Mouse (Mus musculus) B cell, adult 2 months (primary cell): ENCODE measurements around the gene Fbxo46.
"Not testable (repeated sequence)": the region's sequence is repeated elsewhere in the genome, so short reads cannot be mapped to it uniquely, and the experiment has no call there.

Experiments
- DNase-seq, 2 experiments: peaks; one replicate each; pipeline ENCODE4 v3.0.0; 2022

Fbxo46 gene

GRCm38 (mm10) chr7:19119631-19120429, at the start of gene Fbxo46:
Gene Fbxo46, plus strand, starts transcription at chr7:19119859.
- peak; percentile 93 to 95 for DNase-seq

- DNase-seq: not testable (repeated sequence)
Measured at GRCm38 (mm10) chr7:19071024-19071423, 48.6 kb upstream of the Fbxo46 start.

- DNase-seq: peak; percentile 74 to 75
Measured at GRCm38 (mm10) chr7:19073504-19073903, 46.2 kb upstream of the Fbxo46 start.

- DNase-seq: no peak
Measured at GRCm38 (mm10) chr7:19074494-19074893, 45.2 kb upstream of the Fbxo46 start.

- DNase-seq: no peak
Measured at GRCm38 (mm10) chr7:19075231-19075630, 44.4 kb upstream of the Fbxo46 start.

GRCm38 (mm10) chr7:19075723-19076585, 43.7 kb upstream of the Fbxo46 start, which contains the start of gene Dmwd:
Gene Dmwd, plus strand, starts transcription at chr7:19076227.
- peak; percentile 73 for DNase-seq

GRCm38 (mm10) chr7:19076586-19076991, 43.1 kb upstream of the Fbxo46 start:
- peak; percentile 28 to 46 for DNase-seq

GRCm38 (mm10) chr7:19077761-19078160, 41.9 kb upstream of the Fbxo46 start:
- DNase-seq: peak; percentile 83 to 88

- no peak for DNase-seq
Measured at GRCm38 (mm10) chr7:19078732-19079131, 40.9 kb upstream of the Fbxo46 start.

- no peak for DNase-seq
Measured at GRCm38 (mm10) chr7:19080451-19080950, 39.2 kb upstream of the Fbxo46 start.

GRCm38 (mm10) chr7:19082171-19082570, 37.5 kb upstream of the Fbxo46 start:
- no peak for DNase-seq

- no peak for DNase-seq
Measured at GRCm38 (mm10) chr7:19083096-19083495, 36.6 kb upstream of the Fbxo46 start.

- no peak for DNase-seq
Measured at GRCm38 (mm10) chr7:19083701-19084100, 36.0 kb upstream of the Fbxo46 start, which contains the start of gene Dmpk. Gene Dmpk, plus strand, starts transcription at chr7:19083849.

- peak; percentile 84 to 88 for DNase-seq
Measured at GRCm38 (mm10) chr7:19084277-19084771, 35.3 kb upstream of the Fbxo46 start.

GRCm38 (mm10) chr7:19084921-19085473, 34.7 kb upstream of the Fbxo46 start:
- no peak for DNase-seq

- peak in 1 of 2 experiments; percentile 22 for DNase-seq
Measured at GRCm38 (mm10) chr7:19085495-19085894, 34.2 kb upstream of the Fbxo46 start.

- DNase-seq: peak; percentile 87 to 89
Measured at GRCm38 (mm10) chr7:19086042-19086441, 33.6 kb upstream of the Fbxo46 start.

- no peak for DNase-seq
Measured at GRCm38 (mm10) chr7:19086760-19087159, 32.9 kb upstream of the Fbxo46 start.

- DNase-seq: peak; percentile 88
Measured at GRCm38 (mm10) chr7:19088813-19089212, 30.8 kb upstream of the Fbxo46 start.

- no peak for DNase-seq
Measured at GRCm38 (mm10) chr7:19091913-19092312, 27.7 kb upstream of the Fbxo46 start.

GRCm38 (mm10) chr7:19092381-19093173, 27.1 kb upstream of the Fbxo46 start:
- DNase-seq: peak in 1 of 2 experiments; percentile 43

- peak; percentile 93 to 94 for DNase-seq
Measured at GRCm38 (mm10) chr7:19093174-19093521, 26.5 kb upstream of the Fbxo46 start.
